Mouse (Mus musculus) bone marrow macrophage, adult 2 months (primary cell): ENCODE measurements around the gene Cend1. TPM values are rescaled to one million over a fixed set of nuclear protein-coding genes. Genes with fewer than 3 reads are reported as not detected.
"Not testable (repeated sequence)": the region's sequence is repeated elsewhere in the genome, so short reads cannot be mapped to it uniquely, and the experiment has no call there.

Source experiments
- H3K27ac ChIP-seq: 2 replicates; pipeline ENCODE4 v1.5.1; 2012; ENCODE audit warnings: low read depth, low read length; ENCODE audit not compliant: insufficient read depth
- H3K4me1 ChIP-seq: 2 replicates; pipeline ENCODE4 v1.6.1; 2012; ENCODE audit warnings: low read length; ENCODE audit not compliant: control insufficient read depth, insufficient read depth
- H3K4me3 ChIP-seq: 2 replicates; pipeline ENCODE4 v1.5.1; 2012; ENCODE audit warnings: mild to moderate bottlenecking, low read length, moderate library complexity; ENCODE audit not compliant: insufficient read depth
- CTCF ChIP-seq: IDR thresholded peaks from 2 replicates; pipeline ENCODE4 v1.5.1; 2012; ENCODE audit warnings: low read depth, mild to moderate bottlenecking, low read length, moderate library complexity
- POLR2A ChIP-seq: IDR thresholded peaks from 2 replicates; pipeline ENCODE4 v1.6.1; 2012; ENCODE audit warnings: mild to moderate bottlenecking, low read depth, low read length, borderline replicate concordance
- polyA plus RNA-seq: library from polyadenylated mRNA; stranded (reverse); fragments of >200 nt; gene quantifications from 2 replicates; pipeline ENCODE4 v1.2.4, GENCODE M21; 2012; ENCODE audit not compliant: missing spikeins, insufficient read depth, insufficient read length

The Cend1 gene
- polyA plus RNA-seq, 1 experiment: not detected

GRCm38 (mm10) chr7:141458661-141459060 lies 29.4 kb upstream of the Cend1 start:
- TF ChIP-seq CTCF: no peak
- no peak for TF ChIP-seq POLR2A
- Histone ChIP-seq H3K27ac (no peak overlapping the region), H3K4me1 (peaks cover 51% of the 10 kb centered on the region), H3K4me3 (no peak overlapping the region)

- no peak overlapping the region for H3K27ac ChIP-seq
- H3K4me3 ChIP-seq: no peak overlapping the region
- TF ChIP-seq POLR2A (no peak), CTCF (peak; percentile 18; the same call in 1 of the 2 replicates)
- peaks cover 50% of the 10 kb centered on the region for H3K4me1 ChIP-seq
Observed at GRCm38 (mm10) chr7:141457986-141458660, 28.8 kb upstream of the Cend1 start.

- TF ChIP-seq POLR2A (no peak), CTCF (no peak)
- Histone ChIP-seq H3K4me3 (peak overlapping the region; percentile 85; the same call in 1 of the 2 replicates), H3K4me1 (peaks cover 45% of the 10 kb centered on the region), H3K27ac (no peak overlapping the region)
Observed at GRCm38 (mm10) chr7:141457236-141457635, 27.9 kb upstream of the Cend1 start.

- peak overlapping the region; percentile 85 for H3K4me3 ChIP-seq
- TF ChIP-seq CTCF: no peak
- no peak for TF ChIP-seq POLR2A
- peak overlapping the region; percentile 90 for H3K27ac ChIP-seq
- peaks cover 45% of the 10 kb centered on the region for H3K4me1 ChIP-seq
Observed at GRCm38 (mm10) chr7:141456739-141457138, 27.4 kb upstream of the Cend1 start.

GRCm38 (mm10) chr7:141455610-141456314 lies 26.5 kb upstream of the Cend1 start:
- peak overlapping the region; percentile 85 for H3K4me3 ChIP-seq
- no peak; the same call in 1 of the 2 replicates for TF ChIP-seq POLR2A
- TF ChIP-seq CTCF: no peak
- peak overlapping the region; percentile 90 for H3K27ac ChIP-seq
- H3K4me1 ChIP-seq: peaks cover 40% of the 10 kb centered on the region

- peaks cover 35% of the 10 kb centered on the region for H3K4me1 ChIP-seq
- TF ChIP-seq POLR2A (no peak), CTCF (no peak)
- H3K4me3 ChIP-seq: peak within 1 kb of the TSS; percentile 85
- peak within 1 kb of the TSS; percentile 90 for H3K27ac ChIP-seq
Observed at GRCm38 (mm10) chr7:141454967-141455551, 25.8 kb upstream of the Cend1 start, which contains the start of gene Pnpla2. Pnpla2 (plus strand) TSS chr7:141455198.

GRCm38 (mm10) chr7:141453636-141454035 lies 24.3 kb upstream of the Cend1 start:
- no peak overlapping the region for H3K27ac ChIP-seq
- TF ChIP-seq CTCF (no peak), POLR2A (no peak)
- peaks cover 35% of the 10 kb centered on the region for H3K4me1 ChIP-seq
- no peak overlapping the region for H3K4me3 ChIP-seq

- TF ChIP-seq CTCF (no peak), POLR2A (no peak)
- Histone ChIP-seq H3K4me3 (no peak overlapping the region), H3K27ac (no peak overlapping the region), H3K4me1 (peaks cover 27% of the 10 kb centered on the region)
Observed at GRCm38 (mm10) chr7:141451928-141452327, 22.6 kb upstream of the Cend1 start.

- TF ChIP-seq CTCF (no peak), POLR2A (peak; percentile 52; the same call in 1 of the 2 replicates)
- Histone ChIP-seq H3K4me3 (peak within 1 kb of the TSS; percentile 86), H3K27ac (peak within 1 kb of the TSS; percentile 92), H3K4me1 (peaks cover 19% of the 10 kb centered on the region)
Observed at GRCm38 (mm10) chr7:141447110-141447991, 18.1 kb upstream of the Cend1 start, which contains the start of gene Rplp2. Rplp2 (plus strand) TSS chr7:141447370.

- not testable (repeated sequence) for H3K4me3 ChIP-seq
- Histone ChIP-seq H3K4me1 (peaks cover 19% of the 10 kb centered on the region), H3K27ac (peak overlapping the region; percentile 92; the same call in 1 of the 2 replicates)
Observed at GRCm38 (mm10) chr7:141446374-141446773, 17.1 kb upstream of the Cend1 start.
